Mouse (Mus musculus) testis, adult 10 weeks (tissue): ENCODE data around the gene Map3k7cl. TPM values are rescaled to one million over a fixed set of nuclear protein-coding genes. Genes with fewer than 3 reads are reported as not detected.

Source experiments
- polyA plus RNA-seq: library from polyadenylated mRNA; stranded (reverse); fragments of 350-450 nt; fragmentation: Illumina TruSeq; extraction: RNeasy Lipid Tissue Mini Kit (QIAGEN cat#74804); gene quantifications from one replicate; pipeline ENCODE4 v1.2.3, GENCODE M21; 2014; ENCODE audit warnings: low read depth, low replicate concordance

Gene Map3k7cl
- 2.1 TPM for polyA plus RNA-seq

DNA sequence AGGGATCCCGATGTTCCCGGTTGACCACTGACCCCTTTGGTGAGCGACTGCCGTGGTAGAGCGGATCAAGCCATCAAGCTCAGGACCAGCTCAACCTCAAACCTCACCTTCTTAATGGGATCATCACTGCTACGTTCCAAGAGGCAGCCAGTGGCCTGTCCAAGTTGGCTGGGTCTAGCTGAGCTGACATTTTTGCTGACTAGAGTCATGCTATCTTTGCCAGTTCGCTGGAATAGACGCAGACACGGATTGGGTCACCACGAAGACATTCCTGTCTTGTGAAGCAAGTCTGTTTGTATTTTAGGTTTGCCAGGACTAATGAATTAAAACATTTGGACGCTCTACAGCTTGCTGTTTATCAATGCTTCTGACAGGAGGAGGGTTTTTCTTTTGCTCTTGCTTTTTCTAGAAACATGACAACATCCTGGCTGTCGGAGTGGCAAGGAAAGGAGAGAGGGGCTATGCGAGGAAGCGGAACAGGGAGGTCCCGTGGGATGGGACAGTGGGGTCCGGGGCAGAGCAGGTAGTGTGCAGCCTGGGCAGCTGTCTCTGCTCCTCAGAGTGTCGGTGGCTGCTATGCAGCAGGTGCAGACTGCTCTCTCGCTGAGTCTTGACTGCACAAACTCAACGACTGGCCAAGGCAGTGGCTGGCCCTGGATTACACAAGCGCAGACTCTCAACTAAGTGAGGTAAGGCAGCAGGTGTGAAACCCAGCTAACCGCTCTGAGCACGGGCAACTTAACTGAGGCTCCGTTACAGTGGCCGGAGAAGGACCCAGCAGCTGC is at the start of gene Map3k7cl:
TSS of gene Map3k7cl (plus strand) at position 424 of the 785 bp plus-strand sequence.

Other genes starting within 250 kb of the Map3k7cl start
- gene N6amt1, start 199.1 kb upstream of the Map3k7cl start, polyA plus RNA-seq, result 10.1 TPM
- gene Ltn1, start 120.7 kb upstream of the Map3k7cl start, polyA plus RNA-seq, result 89.8 TPM
- gene Rwdd2b, start 112.8 kb upstream of the Map3k7cl start, polyA plus RNA-seq, result 3.9 TPM
- gene Usp16, start 98.6 kb upstream of the Map3k7cl start, polyA plus RNA-seq, result 418 TPM
- gene Cct8, start 57.5 kb upstream of the Map3k7cl start, polyA plus RNA-seq, result 394 TPM
- 3.0 TPM for gene Bach1, start 145.6 kb downstream of the Map3k7cl start, polyA plus RNA-seq